Mouse (Mus musculus) ES-E14 (cell line): ENCODE data around the gene Ccnf. TPM values are rescaled to one million over a fixed set of nuclear protein-coding genes. Genes with fewer than 3 reads are reported as not detected.

ENCODE experiments used
- DNase-seq: peaks from one replicate; pipeline ENCODE4 v3.0.0-alpha.2; 2013; ENCODE audit warnings: low read depth, low spot score
- H3K27ac ChIP-seq: 2 replicates; pipeline ENCODE4 v1.5.1; 2012; ENCODE audit warnings: low read depth, mild to moderate bottlenecking, low read length, moderate library complexity, mixed read lengths; ENCODE audit not compliant: poor library complexity, insufficient read depth, severe bottlenecking
- H3K36me3 ChIP-seq: 2 replicates; pipeline ENCODE4 v1.6.1; 2012; ENCODE audit warnings: mild to moderate bottlenecking, low read length, moderate library complexity, mixed read lengths; ENCODE audit not compliant: control insufficient read depth, poor library complexity, insufficient read depth, severe bottlenecking
- H3K4me1 ChIP-seq, 2 experiments: fragments of 150-350 bp in 1 of 2; sonication (generic) in 1 of 2; 2 replicates each; pipeline ENCODE4 v1.6.1; 2012; ENCODE audit warnings: low read length in 2 of 2, mild to moderate bottlenecking in 1 of 2, mixed read lengths in 1 of 2; ENCODE audit not compliant: control insufficient read depth in 2 of 2, insufficient read depth in 2 of 2, poor library complexity in 1 of 2
- H3K4me3 ChIP-seq, 2 experiments: fragments of 150-350 bp in 1 of 2; sonication (generic) in 1 of 2; 2 replicates each; pipeline ENCODE4 v1.5.1; 2012; ENCODE audit warnings: low read length in 2 of 2, low read depth in 1 of 2, mild to moderate bottlenecking in 1 of 2, mixed read lengths in 1 of 2; ENCODE audit not compliant: insufficient read depth in 1 of 2, poor library complexity in 1 of 2, severe bottlenecking in 1 of 2
- H3K9ac ChIP-seq: 2 replicates; pipeline ENCODE4 v1.6.1; 2012; ENCODE audit warnings: low read depth, mild to moderate bottlenecking, low read length, mixed read lengths; ENCODE audit not compliant: poor library complexity, insufficient read depth, severe bottlenecking
- H3K9me3 ChIP-seq: fragments of 150-350 bp; sonication (generic); 2 replicates; pipeline ENCODE4 v1.6.1; 2012; ENCODE audit warnings: low read depth, mild to moderate bottlenecking, low read length; ENCODE audit not compliant: control insufficient read depth, insufficient read depth
- CHD2 ChIP-seq: IDR thresholded peaks from 2 replicates; pipeline ENCODE4 v1.6.1; 2014; ENCODE audit warnings: mild to moderate bottlenecking, low read depth, low read length, inconsistent platforms
- HCFC1 ChIP-seq: IDR thresholded peaks from 2 replicates; pipeline ENCODE4 v1.6.1; 2012; ENCODE audit warnings: low read length, inconsistent platforms, borderline replicate concordance; ENCODE audit not compliant: insufficient read depth
- MAFK ChIP-seq: IDR thresholded peaks from 2 replicates; pipeline ENCODE4 v1.6.1; 2014; ENCODE audit warnings: mild to moderate bottlenecking, low read depth, low read length, inconsistent platforms; ENCODE audit not compliant: insufficient read depth
- ZC3H11A ChIP-seq: IDR thresholded peaks from 2 replicates; pipeline ENCODE4 v1.6.1; 2012; ENCODE audit warnings: low read depth, mild to moderate bottlenecking, inconsistent platforms, low read length, borderline replicate concordance
- ZNF384 ChIP-seq: IDR thresholded peaks from 2 replicates; pipeline ENCODE4 v1.6.1; 2012; ENCODE audit warnings: low read depth, low read length, inconsistent platforms
- in situ Hi-C, 2 experiments: fragments of 600-800 bp; cut with MboI; formaldehyde crosslinking; loops; one replicate each; pipeline ENCODE4 v1.15.1; 2025; ENCODE audit warnings: low sequenced_read_pairs in 2 of 2, inconsistent platforms in 1 of 2; ENCODE audit not compliant: unreplicated experiment in 2 of 2
- total RNA-seq: library from RNA; depleted of rRNA; stranded (reverse); fragments of 300-350 nt; gene quantifications from 2 replicates; pipeline ENCODE4 v1.2.3, GENCODE M21; 2012; rRNA removed

The Ccnf gene
- 143 and 239 TPM in 2 replicates for total RNA-seq

DNA sequence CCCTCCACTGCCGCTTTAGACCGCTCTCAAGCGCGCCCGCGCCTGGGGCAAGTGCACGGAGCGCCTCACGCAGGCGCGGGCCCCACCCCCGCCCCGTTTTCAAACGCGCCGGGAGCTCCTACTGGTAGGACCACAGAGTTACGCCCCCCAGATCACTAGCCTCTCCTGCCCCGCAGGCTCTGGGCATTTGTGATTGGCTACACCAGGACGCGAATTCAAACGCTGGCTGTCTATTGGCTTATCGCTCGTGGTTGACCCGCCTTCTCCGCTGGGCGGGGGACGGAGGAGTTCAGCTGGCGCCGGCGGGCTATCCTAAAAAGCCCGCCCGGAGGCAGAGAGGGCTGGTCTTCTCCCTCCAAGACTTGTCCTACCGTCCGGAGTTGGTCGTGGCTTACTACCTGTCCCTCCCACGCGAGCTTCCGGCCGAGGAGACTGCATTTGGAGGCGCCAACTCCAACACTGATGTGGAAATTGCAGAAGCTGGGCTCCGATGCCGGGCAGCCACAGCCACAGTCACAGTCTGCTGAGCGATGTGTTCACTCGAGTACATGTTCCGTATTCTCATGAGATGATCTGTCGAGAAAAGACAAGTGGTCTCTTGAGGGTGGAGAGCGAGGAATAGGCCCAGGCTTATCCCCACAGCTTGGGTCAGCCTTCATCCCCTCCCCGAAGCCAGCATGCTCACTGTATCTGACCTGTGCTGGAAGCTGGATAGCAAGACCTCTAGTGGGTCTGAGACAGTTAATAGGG, at the start of gene Ccnf:
Gene Ccnf (minus strand): TSS at position 165 of the 750 bp plus-strand sequence.
- peaks cover 13% of the 10 kb centered on the region for H3K36me3 ChIP-seq
- TF ChIP-seq MAFK: no peak
- TF ChIP-seq CHD2: peak; percentile 66; the same call in 1 of the 2 replicates
- in situ Hi-C loops: no loop called here

DNA sequence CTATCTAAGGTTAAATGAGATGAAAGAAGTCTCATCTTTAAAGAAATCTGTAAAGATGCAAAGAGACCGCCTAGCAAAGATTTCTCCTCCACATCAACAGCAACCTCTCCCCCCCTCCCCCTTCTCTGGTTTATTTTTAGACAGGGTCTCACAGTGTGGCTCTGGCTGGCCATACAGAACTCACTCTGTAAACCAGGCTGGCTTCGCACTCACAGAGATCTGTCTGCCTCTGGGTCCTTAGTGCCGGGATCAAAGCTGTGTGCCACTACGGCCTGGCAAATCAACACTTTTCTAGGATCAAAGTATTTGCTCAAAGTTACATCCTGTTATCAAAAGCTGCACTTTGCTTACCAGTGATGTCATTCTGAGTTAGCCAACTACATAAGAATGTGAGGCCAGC, 49.4 kb upstream of the Ccnf start:
- Histone ChIP-seq H3K4me1 (no peaks in the 10 kb centered on the region), H3K9ac (no peak overlapping the region), H3K4me3 (no peak overlapping the region), H3K9me3 (no peaks in the 10 kb centered on the region), H3K27ac (no peak overlapping the region), H3K36me3 (no peaks in the 10 kb centered on the region)
- in situ Hi-C loops: no loop called here
- DNase-seq: no peak
- TF ChIP-seq CHD2 (no peak), ZNF384 (no peak), ZC3H11A (no peak), HCFC1 (no peak), MAFK (no peak)

More for the DNA sequence above, at the start of gene Ccnf:
- no peaks in the 10 kb centered on the region for H3K9me3 ChIP-seq
- peak within 1 kb of the TSS; percentile 90 to 96 for H3K4me3 ChIP-seq
- peak within 1 kb of the TSS; percentile 98 for H3K27ac ChIP-seq
- peak within 1 kb of the TSS; percentile 95 for H3K9ac ChIP-seq
- peaks cover 0 to 2% of the 10 kb centered on the region in 2 experiments; a peak in 1 of 4 replicates for H3K4me1 ChIP-seq
- peak; percentile 98 for DNase-seq

DNA sequence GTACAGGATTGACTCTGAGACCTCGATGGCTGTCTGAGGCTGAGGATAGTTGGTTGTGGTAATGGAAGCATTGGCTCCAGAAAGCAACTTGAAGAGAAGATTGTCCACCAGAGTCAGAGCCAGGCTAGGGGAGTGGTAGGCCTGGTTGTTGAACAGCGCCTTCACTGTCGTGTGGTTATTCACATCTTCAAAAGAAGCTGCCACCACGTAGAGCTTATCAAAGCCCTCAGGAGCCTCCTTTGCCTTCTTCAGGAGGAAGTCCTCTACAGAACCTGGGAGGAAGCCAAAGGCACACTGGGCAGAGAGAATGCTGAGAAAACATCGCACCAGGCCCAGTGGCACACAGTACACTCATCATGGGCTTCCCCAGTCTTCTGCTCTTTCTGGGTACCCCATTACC, 38.1 kb upstream of the Ccnf start:
- in situ Hi-C loops: no loop called here
- DNase-seq: no peak
- TF ChIP-seq MAFK: no peak
- no peak for TF ChIP-seq CHD2
- no peak for TF ChIP-seq ZNF384
- TF ChIP-seq HCFC1: no peak
- TF ChIP-seq ZC3H11A: no peak
- H3K9ac ChIP-seq: no peak overlapping the region
- H3K4me1 ChIP-seq: no peaks in the 10 kb centered on the region
- H3K4me3 ChIP-seq: no peak overlapping the region
- H3K36me3 ChIP-seq: no peaks in the 10 kb centered on the region
- H3K27ac ChIP-seq: no peak overlapping the region
- H3K9me3 ChIP-seq: no peaks in the 10 kb centered on the region

DNA sequence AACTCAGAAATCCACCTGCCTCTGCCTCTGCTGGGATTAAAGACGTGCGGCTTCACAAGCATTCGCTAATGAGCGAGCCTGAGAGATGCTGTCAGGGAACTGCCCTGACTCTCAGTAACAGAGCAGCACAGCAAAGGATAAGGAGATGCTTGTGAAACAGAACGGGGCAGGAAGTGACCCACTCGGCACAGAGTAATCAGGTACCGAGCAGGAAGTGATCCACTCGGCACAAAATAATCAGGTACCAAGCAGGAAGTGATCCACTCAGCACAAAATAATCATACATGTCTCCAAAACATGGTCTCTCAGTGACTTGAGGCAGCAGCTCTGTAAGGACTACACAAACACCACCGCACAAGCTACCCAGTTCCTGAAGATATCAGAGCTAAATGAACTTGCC, 37.2 kb upstream of the Ccnf start:
- H3K27ac ChIP-seq: no peak overlapping the region
- TF ChIP-seq ZC3H11A (no peak), MAFK (no peak), CHD2 (no peak), ZNF384 (no peak), HCFC1 (no peak)
- no peak overlapping the region for H3K9ac ChIP-seq
- H3K9me3 ChIP-seq: no peaks in the 10 kb centered on the region
- in situ Hi-C loops: no loop called here
- H3K4me1 ChIP-seq: no peaks in the 10 kb centered on the region
- DNase-seq: no peak
- H3K4me3 ChIP-seq: no peak overlapping the region
- H3K36me3 ChIP-seq: no peaks in the 10 kb centered on the region

DNA sequence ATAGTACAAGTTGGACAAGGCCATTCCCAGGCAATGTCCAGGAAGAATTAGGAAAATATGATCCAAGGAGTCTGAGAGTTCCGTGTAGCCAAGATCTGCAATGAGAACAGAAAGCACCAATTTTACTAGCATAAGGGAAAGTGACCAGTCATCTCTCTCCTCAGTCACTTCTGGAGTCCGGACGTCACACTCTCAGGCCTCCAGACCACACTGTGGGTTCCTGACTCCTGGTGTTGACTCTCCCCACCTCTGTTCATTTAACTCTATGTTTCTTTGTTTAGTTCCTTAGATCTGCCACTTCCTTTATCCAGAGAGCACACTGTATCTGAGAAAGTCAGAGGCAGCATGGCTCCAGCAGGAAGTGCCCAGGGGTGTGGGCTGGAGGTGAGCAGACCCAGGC, 34.4 kb upstream of the Ccnf start:
- DNase-seq: no peak
- no peak for TF ChIP-seq MAFK
- TF ChIP-seq HCFC1: no peak
- no peak for TF ChIP-seq CHD2
- no peak for TF ChIP-seq ZNF384
- no peak for TF ChIP-seq ZC3H11A
- H3K36me3 ChIP-seq: no peaks in the 10 kb centered on the region
- in situ Hi-C loops: no loop called here
- no peaks in the 10 kb centered on the region for H3K9me3 ChIP-seq
- H3K9ac ChIP-seq: no peak overlapping the region
- no peak overlapping the region for H3K4me3 ChIP-seq
- no peaks in the 10 kb centered on the region for H3K4me1 ChIP-seq
- no peak overlapping the region for H3K27ac ChIP-seq
